Mouse (Mus musculus) urinary bladder, postnatal 4 days (tissue): ENCODE data around the gene Trp73.

Source experiments
- DNase-seq, 2 experiments: peaks; one replicate each; pipeline ENCODE4 v3.0.0; 2021 to 2022; ENCODE audit warnings: low spot score in 2 of 2

Gene Trp73

GRCm38 (mm10) chr4:154140182-154140212, at the start of gene Trp73:
Trp73 (minus strand) TSS chr4:154140208.
- no peak for DNase-seq

- no peak for DNase-seq
These were observed 48.9 kb upstream of the Trp73 start for GRCm38 (mm10) chr4:154188948-154189347.

GRCm38 (mm10) chr4:154186002-154186537, 46.1 kb upstream of the Trp73 start:
- no peak for DNase-seq

- no peak for DNase-seq
These were observed 45.0 kb upstream of the Trp73 start for GRCm38 (mm10) chr4:154185001-154185400.

GRCm38 (mm10) chr4:154183566-154183965, 43.6 kb upstream of the Trp73 start:
- DNase-seq, result no peak

- no peak for DNase-seq
These were observed 41.0 kb upstream of the Trp73 start for GRCm38 (mm10) chr4:154181001-154181400.

- DNase-seq, result peak in 1 of 2 experiments; percentile 51
These were observed 37.2 kb upstream of the Trp73 start for GRCm38 (mm10) chr4:154177257-154177656.

GRCm38 (mm10) chr4:154171931-154172604, 32.1 kb upstream of the Trp73 start:
- no peak for DNase-seq

GRCm38 (mm10) chr4:154171151-154171930, 31.3 kb upstream of the Trp73 start:
- no peak for DNase-seq

- peak; percentile 44 to 75 for DNase-seq
These were observed 30.6 kb upstream of the Trp73 start, which contains the start of gene Megf6 for GRCm38 (mm10) chr4:154170506-154171150. Megf6 (plus strand) TSS chr4:154170730.

- DNase-seq, result no peak
These were observed 30.0 kb upstream of the Trp73 start for GRCm38 (mm10) chr4:154170021-154170420.

GRCm38 (mm10) chr4:154167053-154167452, 27.0 kb upstream of the Trp73 start:
- DNase-seq, result peak in 1 of 2 experiments; percentile 80

GRCm38 (mm10) chr4:154163296-154163695, 23.3 kb upstream of the Trp73 start:
- DNase-seq, result peak; percentile 52 to 80

- peak; percentile 97 for DNase-seq
These were observed 20.8 kb upstream of the Trp73 start, which contains the start of gene Tprgl for GRCm38 (mm10) chr4:154160538-154161390. Tprgl (minus strand) TSS chr4:154160666.

GRCm38 (mm10) chr4:154159961-154160537, 20.0 kb upstream of the Trp73 start:
- no peak for DNase-seq

- peak; percentile 70 to 84 for DNase-seq
These were observed 19.0 kb upstream of the Trp73 start for GRCm38 (mm10) chr4:154159002-154159401.

GRCm38 (mm10) chr4:154157970-154158662, 18.1 kb upstream of the Trp73 start:
- DNase-seq, result no peak

- no peak for DNase-seq
These were observed 16.0 kb upstream of the Trp73 start for GRCm38 (mm10) chr4:154156050-154156449.

- DNase-seq, result no peak
These were observed 14.1 kb upstream of the Trp73 start for GRCm38 (mm10) chr4:154154104-154154503.

- DNase-seq, result no peak
These were observed 6.3 kb upstream of the Trp73 start for GRCm38 (mm10) chr4:154146342-154146741.

- no peak for DNase-seq
These were observed 4.7 kb upstream of the Trp73 start for GRCm38 (mm10) chr4:154144712-154145111.
